Mouse (Mus musculus) kidney, embryonic 14.5 days (tissue): ENCODE measurements at regions not wholly inside any gene's neighbourhood (a gene's known extent, or its start where the extent isn't known, plus 50 kb on each side); places are given as distances from the start of the nearest gene placed in this dataset.

Experiments
- ATAC-seq: fragments of 200-750 bp; cut with Nextera tagmentation; 2 replicates; pipeline ENCODE4 v1.8.0; 2017; ENCODE audit warnings: moderate number of reproducible peaks, mild to moderate bottlenecking, moderate TSS enrichment, moderate library complexity; ENCODE audit not compliant: low FRiP score, low TSS enrichment
- H3K27ac ChIP-seq: fragments of 300-500 bp; sonication (generic); 2 replicates; pipeline ENCODE4 v1.5.1; 2014; ENCODE audit warnings: low read depth, mild to moderate bottlenecking, low read length, moderate library complexity, mixed read lengths
- H3K27me3 ChIP-seq: fragments of 300-500 bp; sonication (generic); 2 replicates; pipeline ENCODE4 v1.6.1; 2014; ENCODE audit warnings: mild to moderate bottlenecking, low read length; ENCODE audit not compliant: control insufficient read depth, insufficient read depth
- H3K36me3 ChIP-seq: fragments of 300-500 bp; sonication (generic); 2 replicates; pipeline ENCODE4 v1.6.1; 2014; ENCODE audit warnings: low read length, mixed read lengths; ENCODE audit not compliant: control insufficient read depth, insufficient read depth
- H3K4me1 ChIP-seq: fragments of 300-500 bp; sonication (generic); 2 replicates; pipeline ENCODE4 v1.6.1; 2014; ENCODE audit warnings: low read length, mixed read lengths; ENCODE audit not compliant: control insufficient read depth, insufficient read depth
- H3K4me2 ChIP-seq: fragments of 300-500 bp; sonication (generic); replicated peaks from 2 replicates; pipeline ENCODE4 v1.6.1; 2014; ENCODE audit warnings: low read depth, mild to moderate bottlenecking, low read length
- H3K4me3 ChIP-seq: fragments of 300-500 bp; sonication (generic); 2 replicates; pipeline ENCODE4 v1.5.1; 2014; ENCODE audit warnings: mild to moderate bottlenecking, low read length
- H3K9ac ChIP-seq: fragments of 300-500 bp; sonication (generic); 2 replicates; pipeline ENCODE4 v1.6.1; 2014; ENCODE audit warnings: low read depth, mild to moderate bottlenecking, low read length, moderate library complexity
- H3K9me3 ChIP-seq: fragments of 300-500 bp; sonication (generic); 2 replicates; pipeline ENCODE4 v1.6.1; 2016; ENCODE audit warnings: low read length; ENCODE audit not compliant: control insufficient read depth
- WGBS: fragments of 180-500 bp; shearing (Covaris S2); extraction: QIAGEN DNeasy Blood & Tissue Kit; methylation state at CpG from one replicate; pipeline ENCODE4 v1.1.7; 2014; 5-methylcytosine and 5-hydroxymethylcytosine counted together

GRCm38 (mm10) chr3:101164771-101165170, 54.7 kb upstream of the Ptgfrn start:
- 75% methylated on average over 5 of the region's 5 CpGs for WGBS
- Histone ChIP-seq H3K9me3 (no peaks in the 10 kb centered on the region), H3K36me3 (no peaks in the 10 kb centered on the region), H3K4me3 (no peak overlapping the region), H3K4me1 (peaks cover 9% of the 10 kb centered on the region), H3K27me3 (no peaks in the 10 kb centered on the region), H3K9ac (no peak overlapping the region), H3K27ac (no peak overlapping the region), H3K4me2 (no peak overlapping the region)
- no peak for ATAC-seq

DNA sequence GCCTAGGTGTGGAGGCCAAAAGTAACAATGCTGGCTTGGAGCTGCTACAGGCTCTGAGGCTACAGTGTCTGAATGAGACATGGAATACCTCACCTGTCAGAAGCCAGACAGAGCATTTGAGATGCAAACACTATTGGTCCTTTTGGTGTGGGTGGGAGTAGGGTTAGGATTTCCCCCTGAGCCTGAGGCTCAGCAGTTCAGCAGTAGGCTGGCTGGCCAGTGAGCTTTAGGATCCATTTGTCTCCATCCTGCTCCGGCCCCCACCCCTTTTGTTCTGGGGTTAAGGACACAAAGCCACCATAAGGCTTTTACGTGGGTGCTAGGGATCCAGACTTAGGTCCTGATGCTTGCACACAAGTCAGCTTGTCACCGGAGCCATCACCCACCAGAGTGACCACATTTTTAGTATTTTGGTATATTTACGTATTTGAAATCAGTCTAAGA, 53.9 kb upstream of the Ptgfrn start:
- H3K9me3 ChIP-seq = no peaks in the 10 kb centered on the region
- ATAC-seq = no peak
- no peak overlapping the region for H3K4me2 ChIP-seq
- H3K27ac ChIP-seq = no peak overlapping the region
- no peak overlapping the region for H3K9ac ChIP-seq
- no peak overlapping the region for H3K4me3 ChIP-seq
- peaks cover 9% of the 10 kb centered on the region for H3K4me1 ChIP-seq
- H3K27me3 ChIP-seq = no peaks in the 10 kb centered on the region
- no peaks in the 10 kb centered on the region for H3K36me3 ChIP-seq
- 69% methylated on average over 4 of the region's 4 CpGs for WGBS

- no peak overlapping the region for H3K4me2 ChIP-seq
- no peaks in the 10 kb centered on the region for H3K9me3 ChIP-seq
- peaks cover 9% of the 10 kb centered on the region for H3K4me1 ChIP-seq
- no peaks in the 10 kb centered on the region for H3K36me3 ChIP-seq
- ATAC-seq = no peak
- no peak overlapping the region for H3K4me3 ChIP-seq
- no peak overlapping the region for H3K27ac ChIP-seq
- no peak overlapping the region for H3K9ac ChIP-seq
- 41% methylated on average over 16 of the region's 16 CpGs for WGBS
- no peaks in the 10 kb centered on the region for H3K27me3 ChIP-seq
Measured at GRCm38 (mm10) chr3:101163160-101163990, 53.3 kb upstream of the Ptgfrn start.

DNA sequence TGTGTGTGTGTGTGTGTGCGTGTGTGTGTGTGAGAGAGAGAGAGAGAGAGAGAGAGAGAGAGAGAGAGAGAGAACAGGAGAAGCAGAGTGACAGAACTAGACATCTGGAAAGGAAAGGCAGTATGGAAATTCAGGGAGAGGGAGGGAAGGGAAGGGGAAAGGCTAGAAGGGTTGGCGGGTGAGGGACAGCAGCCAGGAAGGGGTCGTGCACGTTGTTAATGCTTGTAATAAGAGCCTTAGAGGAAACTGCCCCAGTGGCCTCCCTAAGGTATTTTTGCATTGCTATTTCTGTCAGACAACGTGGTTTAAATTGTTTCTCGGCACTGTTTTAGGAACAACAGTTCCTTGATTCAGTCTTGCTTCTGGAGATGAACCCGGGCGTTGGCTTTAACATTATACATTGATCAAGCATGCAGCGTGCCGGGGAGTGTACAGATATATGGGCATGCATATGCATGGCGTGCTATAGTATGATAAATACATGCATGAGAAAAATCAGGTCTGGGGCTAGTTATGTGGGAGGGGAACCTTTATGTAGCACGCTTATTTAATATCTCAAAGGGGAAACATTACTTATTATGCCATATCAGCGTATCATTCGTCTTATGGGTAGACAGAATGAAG, 52.6 kb upstream of the Ptgfrn start:
- no peak overlapping the region for H3K9ac ChIP-seq
- H3K4me3 ChIP-seq = no peak overlapping the region
- H3K27ac ChIP-seq = no peak overlapping the region
- no peak overlapping the region for H3K4me2 ChIP-seq
- WGBS = 34% methylated on average over 14 of the region's 14 CpGs
- H3K4me1 ChIP-seq = peaks cover 9% of the 10 kb centered on the region
- no peak for ATAC-seq
- H3K36me3 ChIP-seq = no peaks in the 10 kb centered on the region
- H3K27me3 ChIP-seq = no peaks in the 10 kb centered on the region
- H3K9me3 ChIP-seq = no peaks in the 10 kb centered on the region

DNA sequence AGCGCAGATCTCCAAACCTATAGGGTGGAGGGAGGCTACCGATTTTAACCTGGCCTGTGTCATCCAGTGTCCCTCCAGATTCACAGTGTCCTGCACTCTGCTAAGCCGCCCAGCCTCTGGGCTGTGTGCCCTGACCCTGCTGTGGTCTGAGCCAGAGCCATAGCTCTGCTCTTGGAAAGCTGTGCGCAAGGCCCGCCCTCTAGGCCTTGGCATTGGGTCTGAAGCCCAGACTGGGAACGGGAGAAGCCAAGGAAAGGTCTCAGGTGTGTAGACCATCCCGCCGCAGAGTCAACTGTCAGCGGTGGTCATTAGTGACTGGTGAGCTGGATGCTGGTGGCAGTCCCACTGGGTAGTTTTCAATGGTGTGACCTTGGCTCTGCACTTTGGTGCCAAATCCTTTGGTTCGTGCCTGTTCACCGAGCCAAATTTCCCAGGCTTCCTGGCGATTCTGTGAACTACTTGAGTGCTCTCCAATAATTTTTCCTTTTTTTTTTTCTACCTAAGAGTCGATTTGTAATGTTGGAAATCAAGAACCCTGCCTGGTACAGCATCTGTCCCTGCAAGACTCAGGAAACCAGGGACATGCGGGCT, 52.0 kb upstream of the Ptgfrn start:
- no peak overlapping the region for H3K27ac ChIP-seq
- H3K9me3 ChIP-seq = no peaks in the 10 kb centered on the region
- H3K27me3 ChIP-seq = no peaks in the 10 kb centered on the region
- H3K4me2 ChIP-seq = peak overlapping the region; percentile 22
- peak; percentile 18; the same call in 1 of the 2 replicates for ATAC-seq
- peaks cover 9% of the 10 kb centered on the region for H3K4me1 ChIP-seq
- 0 out of 2 replicates have a peak overlapping the region, but pooled peaks have one; percentile 18 for H3K9ac ChIP-seq
- no peaks in the 10 kb centered on the region for H3K36me3 ChIP-seq
- no peak overlapping the region for H3K4me3 ChIP-seq
- WGBS = 45% methylated on average over 14 of the region's 14 CpGs

- ATAC-seq = peak; percentile 79
- no peaks in the 10 kb centered on the region for H3K9me3 ChIP-seq
- 0 out of 2 replicates have a peak overlapping the region, but pooled peaks have one; percentile 18 for H3K9ac ChIP-seq
- no peak overlapping the region for H3K27ac ChIP-seq
- 18% methylated on average over 11 of the region's 11 CpGs for WGBS
- H3K4me3 ChIP-seq = no peak overlapping the region
- peaks cover 9% of the 10 kb centered on the region for H3K4me1 ChIP-seq
- H3K36me3 ChIP-seq = no peaks in the 10 kb centered on the region
- no peaks in the 10 kb centered on the region for H3K27me3 ChIP-seq
- H3K4me2 ChIP-seq = peak overlapping the region; percentile 22
Measured at GRCm38 (mm10) chr3:101161421-101161940, 51.4 kb upstream of the Ptgfrn start.
